Mouse (Mus musculus): ENCODE results near the gene Hrh3. TPM values are rescaled to one million over a fixed set of nuclear protein-coding genes. Genes with fewer than 3 reads are reported as not detected.

The Hrh3 gene
- polyA plus RNA-seq, 1 experiment, result not detected

- H3K36me3 ChIP-seq (replicated peaks; ENCODE audit: low read length), result peaks cover 22% of the 10 kb centered on the region
- peaks cover 23% of the 10 kb centered on the region for H3K4me1 ChIP-seq
- H3K27me3 ChIP-seq (replicated peaks), result peaks cover 49% of the 10 kb centered on the region
- peaks cover 9% of the 10 kb centered on the region for H3K9me3 ChIP-seq
- peak overlapping the region; percentile 20 for H3K4me3 ChIP-seq (replicated peaks)
- TF ChIP-seq FLI1 (IDR thresholded peaks at IDR 0.05; ENCODE audit: low read length) (no peak), GATA1 (IDR thresholded peaks at IDR 0.05; ENCODE audit: borderline replicate concordance, low read length) (no peak)
Measured at GRCm38 (mm10) chr2:180090285-180090684, 14.0 kb downstream of the Hrh3 start.

- peaks cover 46% of the 10 kb centered on the region for H3K4me1 ChIP-seq
- TF ChIP-seq FLI1 (IDR thresholded peaks at IDR 0.05; ENCODE audit: low read length), result no peak
- no peak for TF ChIP-seq GATA1 (IDR thresholded peaks at IDR 0.05; ENCODE audit: borderline replicate concordance, low read length)
- peaks cover 34% of the 10 kb centered on the region for H3K27me3 ChIP-seq (replicated peaks)
- peaks cover 44% of the 10 kb centered on the region for H3K36me3 ChIP-seq (replicated peaks; ENCODE audit: low read length)
- H3K4me3 ChIP-seq (replicated peaks), result no peak overlapping the region
- peaks cover 9% of the 10 kb centered on the region for H3K9me3 ChIP-seq
Measured at GRCm38 (mm10) chr2:180087472-180087871, 16.8 kb downstream of the Hrh3 start.

GRCm38 (mm10) chr2:180086637-180087027, 17.7 kb downstream of the Hrh3 start:
- Histone ChIP-seq H3K36me3 (replicated peaks; ENCODE audit: low read length) (peaks cover 53% of the 10 kb centered on the region), H3K4me3 (replicated peaks) (no peak overlapping the region), H3K27me3 (replicated peaks) (peaks cover 34% of the 10 kb centered on the region), H3K9me3 (peaks cover 9% of the 10 kb centered on the region), H3K4me1 (peaks cover 54% of the 10 kb centered on the region)
- TF ChIP-seq FLI1 (IDR thresholded peaks at IDR 0.05; ENCODE audit: low read length) (no peak), GATA1 (IDR thresholded peaks at IDR 0.05; ENCODE audit: borderline replicate concordance, low read length) (no peak)

GRCm38 (mm10) chr2:180085926-180086636, 18.2 kb downstream of the Hrh3 start:
- Histone ChIP-seq H3K9me3 (peaks cover 9% of the 10 kb centered on the region), H3K4me1 (peaks cover 57% of the 10 kb centered on the region), H3K27me3 (replicated peaks) (peaks cover 33% of the 10 kb centered on the region), H3K36me3 (replicated peaks; ENCODE audit: low read length) (peaks cover 58% of the 10 kb centered on the region), H3K4me3 (replicated peaks) (no peak overlapping the region)
- no peak for TF ChIP-seq GATA1 (IDR thresholded peaks at IDR 0.05; ENCODE audit: borderline replicate concordance, low read length)
- no peak for TF ChIP-seq FLI1 (IDR thresholded peaks at IDR 0.05; ENCODE audit: low read length)

- Histone ChIP-seq H3K27me3 (replicated peaks) (peaks cover 17% of the 10 kb centered on the region), H3K4me3 (replicated peaks) (peak overlapping the region; percentile 20), H3K4me1 (peaks cover 59% of the 10 kb centered on the region), H3K9me3 (peaks cover 9% of the 10 kb centered on the region), H3K36me3 (replicated peaks; ENCODE audit: low read length) (peaks cover 69% of the 10 kb centered on the region)
- TF ChIP-seq FLI1 (IDR thresholded peaks at IDR 0.05; ENCODE audit: low read length) (no peak), GATA1 (IDR thresholded peaks at IDR 0.05; ENCODE audit: borderline replicate concordance, low read length) (no peak)
Measured at GRCm38 (mm10) chr2:180084565-180084964, 19.7 kb downstream of the Hrh3 start.

GRCm38 (mm10) chr2:180083063-180083462, 21.2 kb downstream of the Hrh3 start:
- H3K27me3 ChIP-seq (replicated peaks), result peaks cover 2% of the 10 kb centered on the region
- H3K4me3 ChIP-seq (replicated peaks), result no peak overlapping the region
- H3K36me3 ChIP-seq (replicated peaks; ENCODE audit: low read length), result peaks cover 83% of the 10 kb centered on the region
- peaks cover 59% of the 10 kb centered on the region for H3K4me1 ChIP-seq
- peaks cover 9% of the 10 kb centered on the region for H3K9me3 ChIP-seq
- no peak for TF ChIP-seq FLI1 (IDR thresholded peaks at IDR 0.05; ENCODE audit: low read length)
- TF ChIP-seq GATA1 (IDR thresholded peaks at IDR 0.05; ENCODE audit: borderline replicate concordance, low read length), result no peak

GRCm38 (mm10) chr2:180080680-180081079, 23.6 kb downstream of the Hrh3 start:
- Histone ChIP-seq H3K36me3 (replicated peaks; ENCODE audit: low read length) (peaks cover 77% of the 10 kb centered on the region), H3K9me3 (no peaks in the 10 kb centered on the region), H3K27me3 (replicated peaks) (no peaks in the 10 kb centered on the region), H3K4me3 (replicated peaks) (no peak overlapping the region), H3K4me1 (peaks cover 60% of the 10 kb centered on the region)
- TF ChIP-seq GATA1 (IDR thresholded peaks at IDR 0.05; ENCODE audit: borderline replicate concordance, low read length) (no peak), FLI1 (IDR thresholded peaks at IDR 0.05; ENCODE audit: low read length) (no peak)

GRCm38 (mm10) chr2:180077622-180078021, 26.7 kb downstream of the Hrh3 start:
- H3K9me3 ChIP-seq, result no peaks in the 10 kb centered on the region
- peaks cover 77% of the 10 kb centered on the region for H3K36me3 ChIP-seq (replicated peaks; ENCODE audit: low read length)
- H3K27me3 ChIP-seq (replicated peaks), result no peaks in the 10 kb centered on the region
- TF ChIP-seq GATA1 (IDR thresholded peaks at IDR 0.05; ENCODE audit: borderline replicate concordance, low read length), result no peak
- no peak for TF ChIP-seq FLI1 (IDR thresholded peaks at IDR 0.05; ENCODE audit: low read length)
- H3K4me1 ChIP-seq, result peaks cover 42% of the 10 kb centered on the region
- no peak overlapping the region for H3K4me3 ChIP-seq (replicated peaks)

- H3K27me3 ChIP-seq (replicated peaks), result no peaks in the 10 kb centered on the region
- no peak for TF ChIP-seq GATA1 (IDR thresholded peaks at IDR 0.05; ENCODE audit: borderline replicate concordance, low read length)
- TF ChIP-seq FLI1 (IDR thresholded peaks at IDR 0.05; ENCODE audit: low read length), result no peak
- H3K36me3 ChIP-seq (replicated peaks; ENCODE audit: low read length), result peaks cover 54% of the 10 kb centered on the region
- H3K9me3 ChIP-seq, result no peaks in the 10 kb centered on the region
- H3K4me1 ChIP-seq, result peaks cover 45% of the 10 kb centered on the region
- no peak overlapping the region for H3K4me3 ChIP-seq (replicated peaks)
Measured at GRCm38 (mm10) chr2:180072886-180073285, 31.4 kb downstream of the Hrh3 start.

- no peak overlapping the region for H3K4me3 ChIP-seq (replicated peaks)
- H3K36me3 ChIP-seq (replicated peaks; ENCODE audit: low read length), result peaks cover 52% of the 10 kb centered on the region
- no peaks in the 10 kb centered on the region for H3K9me3 ChIP-seq
- TF ChIP-seq GATA1 (IDR thresholded peaks at IDR 0.05; ENCODE audit: borderline replicate concordance, low read length), result no peak
- TF ChIP-seq FLI1 (IDR thresholded peaks at IDR 0.05; ENCODE audit: low read length), result no peak
- peaks cover 36% of the 10 kb centered on the region for H3K4me1 ChIP-seq
- no peaks in the 10 kb centered on the region for H3K27me3 ChIP-seq (replicated peaks)
Measured at GRCm38 (mm10) chr2:180071671-180072070, 32.6 kb downstream of the Hrh3 start.

Measured in megakaryocyte, embryonic 14.5 days (primary cell).